In the genomic region with DNA sequence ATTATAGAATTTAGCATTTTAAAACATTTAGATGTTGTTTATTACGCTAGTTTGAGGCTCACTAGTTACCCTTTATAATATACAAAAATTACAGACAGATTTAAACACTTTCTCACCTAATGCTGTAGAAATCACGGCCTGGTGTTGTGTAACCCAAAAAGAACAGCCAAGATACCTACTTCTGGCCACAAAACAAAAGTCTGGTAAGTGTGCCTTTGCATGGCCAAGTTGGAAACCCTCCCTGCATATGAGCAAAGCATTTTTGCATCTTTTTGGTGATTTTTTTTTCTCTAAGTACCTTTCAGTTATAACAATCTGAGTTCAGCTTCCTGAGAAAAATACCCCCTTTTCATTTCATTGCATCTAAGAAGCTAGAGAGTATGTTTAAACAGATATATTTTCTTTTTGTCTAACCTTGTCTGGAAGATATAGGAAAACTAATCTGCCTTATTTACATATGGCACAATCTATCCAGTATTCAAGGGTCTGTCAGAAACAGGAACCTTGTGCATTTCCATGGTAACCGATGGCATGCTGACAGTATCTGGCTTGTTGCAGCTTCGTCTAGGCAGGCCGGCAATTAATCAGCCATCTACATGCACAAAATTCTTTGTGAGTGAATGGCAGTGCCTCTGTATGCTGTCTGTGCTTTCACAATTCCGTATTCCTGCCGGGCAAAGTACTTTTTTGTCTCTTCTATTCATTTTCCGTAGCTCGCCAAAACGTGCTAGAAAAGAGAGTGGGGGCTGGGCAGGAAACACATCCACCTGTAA, we compare ENCODE assay signal across 10 mouse cellular contexts.
DNase-seq lines count a peak whose midpoint lies in the region; ATAC-seq and TF ChIP-seq lines count a peak whose summit lies in the region.
"Had no signal": no experiment of that assay in that cellular context is flagged by ENCODE, and none has a peak within 500 bp of the region (broad histone marks: within the 10 kb centered on the region; RNA-seq: fewer than 3 reads in every experiment).

No protein-coding gene starts in this region.

- peak; percentile 88 for ATAC-seq in neural tube, embryonic 14.5 days (ENCODE audit: low read depth)
- no peak for ATAC-seq in kidney, embryonic 14.5 days (ENCODE audit: low FRiP score, low TSS enrichment)

- no peak overlapping the region for H3K9ac ChIP-seq in neural tube, embryonic 14.5 days (replicated peaks; ENCODE audit: low read depth, low read length)
- no peak overlapping the region for H3K9ac ChIP-seq in kidney, embryonic 14.5 days (ENCODE audit: low read depth, low read length)
- H3K9ac ChIP-seq: limb, embryonic 12.5 days had no signal

- H3K36me3 ChIP-seq in neural tube, embryonic 14.5 days (ENCODE audit: control insufficient read depth, insufficient read depth, low read length) = no peaks in the 10 kb centered on the region
- H3K36me3 ChIP-seq in kidney, embryonic 14.5 days (ENCODE audit: control insufficient read depth, insufficient read depth, low read length) = no peaks in the 10 kb centered on the region
- H3K36me3 ChIP-seq: limb, embryonic 12.5 days had no signal

- WGBS in neural tube, embryonic 14.5 days = 24% methylated on average over 10 of the region's 10 CpGs
- WGBS in kidney, embryonic 14.5 days = 77% methylated on average over 10 of the region's 10 CpGs

- intact Hi-C loops in left cerebral cortex, postnatal 25 days (cut with DNase I) = no loop called here

- H3K4me3 ChIP-seq in layer of hippocampus, adult 2 months = peak overlapping the region; percentile 1; the same call in 1 of the 2 replicates
- H3K4me3 ChIP-seq in neural tube, embryonic 14.5 days (ENCODE audit: low read depth, low read length) = no peak overlapping the region
- no peak overlapping the region for H3K4me3 ChIP-seq in kidney, embryonic 14.5 days (ENCODE audit: low read length)
- H3K4me3 ChIP-seq: limb, embryonic 12.5 days had no signal

- 0 out of 2 replicates have a peak, but pooled peaks cover 3% of the 10 kb centered on the region for H3K4me1 ChIP-seq in neural tube, embryonic 14.5 days (ENCODE audit: control insufficient read depth, insufficient read depth, low read length)
- no peaks in the 10 kb centered on the region for H3K4me1 ChIP-seq in kidney, embryonic 14.5 days (ENCODE audit: control insufficient read depth, insufficient read depth, low read length)
- H3K4me1 ChIP-seq: limb, embryonic 12.5 days had no signal

- H3K27ac ChIP-seq in layer of hippocampus, adult 2 months = peak overlapping the region; percentile 2; the same call in 1 of the 2 replicates
- no peak overlapping the region for H3K27ac ChIP-seq in neural tube, embryonic 14.5 days (ENCODE audit: low read depth, low read length)
- H3K27ac ChIP-seq in kidney, embryonic 14.5 days (ENCODE audit: low read depth, low read length) = no peak overlapping the region

- H3K9me3 ChIP-seq in neural tube, embryonic 14.5 days (ENCODE audit: control insufficient read depth, low read length) = no peaks in the 10 kb centered on the region
- H3K9me3 ChIP-seq in kidney, embryonic 14.5 days (ENCODE audit: control insufficient read depth, low read length) = no peaks in the 10 kb centered on the region
- H3K9me3 ChIP-seq: limb, embryonic 12.5 days had no signal

- no peaks in the 10 kb centered on the region for H3K27me3 ChIP-seq in neural tube, embryonic 14.5 days (ENCODE audit: control insufficient read depth, insufficient read depth, low read length)
- no peaks in the 10 kb centered on the region for H3K27me3 ChIP-seq in kidney, embryonic 14.5 days (ENCODE audit: control insufficient read depth, insufficient read depth, low read length)
- H3K27me3 ChIP-seq: limb, embryonic 12.5 days had no signal

- DNase-seq in left cerebral cortex, postnatal 25 days (ENCODE audit: low spot score in 2 of 2) = peak; percentile 12 to 18
- no peak for DNase-seq in left cerebral cortex, adult 18-20 months (ENCODE audit: low spot score in 2 of 2)
- peak; percentile 11 for DNase-seq in fibroblast of lung, adult 2 months (ENCODE audit: low read depth)
- DNase-seq in layer of hippocampus, adult 2 months (ENCODE audit: low spot score in 2 of 2) = peak in 1 of 2 experiments; percentile 32
- no peak for DNase-seq in heart, postnatal 4 days
- no peak for DNase-seq in MN1 (ENCODE audit: low spot score)
- DNase-seq: adrenal gland, postnatal 10 days had no signal

- H3K4me2 ChIP-seq in neural tube, embryonic 14.5 days (ENCODE audit: low read depth, low read length) = peak overlapping the region; percentile 8; the same call in 1 of the 2 replicates
- no peak overlapping the region for H3K4me2 ChIP-seq in kidney, embryonic 14.5 days (replicated peaks; ENCODE audit: low read depth, low read length)
- H3K4me2 ChIP-seq: limb, embryonic 12.5 days had no signal

- no peak for TF ChIP-seq CTCF in layer of hippocampus, adult 2 months (conservative IDR thresholded peaks at IDR 0.05)

Comparison
In these comparisons a context has a peak if more than half of its experiments do, and no peak if none do; other contexts are left out.
1. DNase-seq: peak in left cerebral cortex, postnatal 25 days (2 of 2) and fibroblast of lung, adult 2 months (single experiment); none in left cerebral cortex, adult 18-20 months (0 of 2), heart, postnatal 4 days (single experiment) and MN1 (single experiment).